Mouse (Mus musculus): ENCODE measurements around the gene Olfr473.

DNA sequence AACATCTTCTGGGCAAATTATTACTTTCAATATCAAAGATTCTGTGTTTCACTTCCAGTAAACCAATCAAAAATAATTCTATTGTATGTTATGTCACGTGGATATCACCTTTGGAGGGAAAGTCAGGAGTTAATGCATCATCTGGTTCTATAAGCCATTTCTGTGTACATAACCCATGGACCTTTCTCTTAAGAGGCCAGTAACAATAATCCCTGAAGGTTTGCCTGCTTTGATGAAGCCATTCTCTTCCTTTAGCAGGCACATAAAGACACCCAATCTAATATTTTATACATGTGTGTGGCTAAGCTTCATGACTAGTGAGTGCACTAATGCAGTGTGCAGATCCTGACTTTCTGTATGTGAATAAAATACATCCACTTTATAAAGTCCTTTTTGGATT is 34.3 kb downstream of the Olfr473 start, which contains the start of gene Olfr476:
- TF ChIP-seq CTCF (IDR thresholded peaks at IDR 0.05; ENCODE audit: borderline replicate concordance, insufficient read depth, low read depth, low read length) (no peak), POLR2A (IDR thresholded peaks at IDR 0.05; ENCODE audit: borderline replicate concordance, insufficient read depth, low read length) (no peak)
